ENCODE assay signal across 17 mouse cellular contexts in genomic region chr2:61651206-61651605, GRCm38 (mm10).
DNase-seq lines count a peak whose midpoint lies in the region; ATAC-seq lines count a peak whose summit lies in the region.
"Had no signal": no experiment of that assay in that cellular context is flagged by ENCODE, and none has a peak within 500 bp of the region (broad histone marks: within the 10 kb centered on the region; RNA-seq: fewer than 3 reads in every experiment).

No protein-coding gene starts in this region.

- H3K27ac ChIP-seq in forebrain, embryonic 14.5 days (ENCODE audit: low read depth, low read length) = peak overlapping the region; percentile 21; the same call in 1 of the 2 replicates
- no peak overlapping the region for H3K27ac ChIP-seq in forebrain, embryonic 11.5 days (ENCODE audit: low read depth, low read length)
- peak overlapping the region; percentile 53; the same call in 1 of the 2 replicates for H3K27ac ChIP-seq in forebrain, embryonic 16.5 days (ENCODE audit: low read length)
- H3K27ac ChIP-seq: embryonic facial prominence, embryonic 10.5 days; embryonic facial prominence, embryonic 12.5 days had no signal

- H3K27me3 ChIP-seq in forebrain, embryonic 14.5 days (replicated peaks; ENCODE audit: control insufficient read depth, insufficient read depth, low read length) = no peaks in the 10 kb centered on the region
- H3K27me3 ChIP-seq in forebrain, embryonic 11.5 days (ENCODE audit: control insufficient read depth, insufficient read depth, low read length) = no peaks in the 10 kb centered on the region; the same call in 1 of the 2 replicates
- no peaks in the 10 kb centered on the region for H3K27me3 ChIP-seq in forebrain, embryonic 16.5 days (replicated peaks; ENCODE audit: control insufficient read depth, insufficient read depth, low read length)
- H3K27me3 ChIP-seq: embryonic facial prominence, embryonic 12.5 days had no signal

- H3K4me3 ChIP-seq in forebrain, embryonic 14.5 days (ENCODE audit: low read depth, low read length) = no peak overlapping the region
- no peak overlapping the region for H3K4me3 ChIP-seq in forebrain, embryonic 11.5 days (ENCODE audit: low read depth, low read length)
- no peak overlapping the region for H3K4me3 ChIP-seq in forebrain, embryonic 16.5 days (replicated peaks; ENCODE audit: low read length)
- H3K4me3 ChIP-seq: embryonic facial prominence, embryonic 10.5 days; embryonic facial prominence, embryonic 12.5 days had no signal

- WGBS in forebrain, embryonic 14.5 days = 50% methylated on average over 4 of the region's 4 CpGs
- WGBS in forebrain, embryonic 11.5 days = 84% methylated on average over 4 of the region's 4 CpGs
- 50% methylated on average over 4 of the region's 4 CpGs for WGBS in forebrain, embryonic 16.5 days

- peak; percentile 53 for DNase-seq in forebrain, embryonic 14.5 days (ENCODE audit: low spot score)
- DNase-seq in forebrain, embryonic 11.5 days (ENCODE audit: low spot score) = no peak
- DNase-seq in heart, adult 11 months = peak; percentile 40
- DNase-seq in heart, postnatal 36 days = no peak
- DNase-seq in urinary bladder, adult 2 months (ENCODE audit: low spot score) = no peak
- DNase-seq in urinary bladder, adult 18-20 months (ENCODE audit: low spot score in 2 of 2) = no peak
- DNase-seq: adrenal gland, adult 2 months; adrenal gland, postnatal 10 days; adrenal gland, postnatal 25 days; cerebellum, adult 11-12 months; cerebellum, adult 2 months; cerebellum, adult 9-10 months; cerebellum, postnatal 10 days; cerebellum, postnatal 25 days had no signal

- H3K4me2 ChIP-seq in forebrain, embryonic 14.5 days (ENCODE audit: low read length) = no peak overlapping the region
- H3K4me2 ChIP-seq in forebrain, embryonic 11.5 days (ENCODE audit: low read depth, low read length, severe bottlenecking) = no peak overlapping the region
- H3K4me2 ChIP-seq in forebrain, embryonic 16.5 days (ENCODE audit: low read length) = no peak overlapping the region
- H3K4me2 ChIP-seq: embryonic facial prominence, embryonic 12.5 days had no signal

- ATAC-seq in forebrain, embryonic 14.5 days = no peak
- ATAC-seq in forebrain, embryonic 11.5 days (replicated peaks; ENCODE audit: low FRiP score) = no peak
- no peak for ATAC-seq in forebrain, embryonic 16.5 days

- peaks cover 5% of the 10 kb centered on the region; the same call in 1 of the 2 replicates for H3K36me3 ChIP-seq in forebrain, embryonic 14.5 days (ENCODE audit: control insufficient read depth, insufficient read depth, low read length)
- H3K36me3 ChIP-seq in forebrain, embryonic 11.5 days (ENCODE audit: control insufficient read depth, insufficient read depth, low read length) = no peaks in the 10 kb centered on the region
- H3K36me3 ChIP-seq in forebrain, embryonic 16.5 days (ENCODE audit: control insufficient read depth, insufficient read depth) = no peaks in the 10 kb centered on the region

- intact Hi-C loops in heart, postnatal 36 days (cut with DNase I) = no loop called here

- peaks cover 11% of the 10 kb centered on the region for H3K4me1 ChIP-seq in forebrain, embryonic 14.5 days (ENCODE audit: control insufficient read depth, insufficient read depth, low read length)
- no peaks in the 10 kb centered on the region; the same call in 1 of the 2 replicates for H3K4me1 ChIP-seq in forebrain, embryonic 11.5 days (replicated peaks; ENCODE audit: control insufficient read depth, insufficient read depth, low read length)
- peaks cover 11% of the 10 kb centered on the region for H3K4me1 ChIP-seq in forebrain, embryonic 16.5 days (replicated peaks; ENCODE audit: control insufficient read depth, insufficient read depth, low read length)

- H3K9ac ChIP-seq in forebrain, embryonic 14.5 days (ENCODE audit: low read length) = no peak overlapping the region
- H3K9ac ChIP-seq in forebrain, embryonic 11.5 days (ENCODE audit: low read length) = no peak overlapping the region
- H3K9ac ChIP-seq in forebrain, embryonic 16.5 days (replicated peaks; ENCODE audit: low read depth, low read length) = no peak overlapping the region
- H3K9ac ChIP-seq: embryonic facial prominence, embryonic 12.5 days had no signal

- H3K9me3 ChIP-seq in forebrain, embryonic 14.5 days (replicated peaks; ENCODE audit: control insufficient read depth, low read length) = no peaks in the 10 kb centered on the region
- no peaks in the 10 kb centered on the region for H3K9me3 ChIP-seq in forebrain, embryonic 11.5 days (ENCODE audit: control insufficient read depth, low read length)
- no peaks in the 10 kb centered on the region for H3K9me3 ChIP-seq in forebrain, embryonic 16.5 days (ENCODE audit: control insufficient read depth, low read length)
- H3K9me3 ChIP-seq: embryonic facial prominence, embryonic 10.5 days; embryonic facial prominence, embryonic 12.5 days had no signal

Comparison
In these comparisons a context has a peak if more than half of its experiments do, and no peak if none do; other contexts are left out.
1. DNase-seq: peak in forebrain, embryonic 14.5 days (single experiment) and heart, adult 11 months (single experiment); none in forebrain, embryonic 11.5 days (single experiment), heart, postnatal 36 days (0 of 2), urinary bladder, adult 2 months (single experiment) and urinary bladder, adult 18-20 months (0 of 2).